Mouse (Mus musculus): Measurements from ENCODE around the gene Olfr69. TPM values are rescaled to one million over a fixed set of nuclear protein-coding genes. Genes with fewer than 3 reads are reported as not detected.

The Olfr69 gene
- polyA plus RNA-seq (2014; fragmentation: Illumina TruSeq; extraction: RNeasy Lipid Tissue Mini Kit (QIAGEN cat#74804); ENCODE audit: low read depth, low replicate concordance) = not detected

GRCm38 (mm10) chr7:103771494-103771893 is at the start of gene Olfr69:
Olfr69 (minus strand) TSS chr7:103771594.

DNA sequence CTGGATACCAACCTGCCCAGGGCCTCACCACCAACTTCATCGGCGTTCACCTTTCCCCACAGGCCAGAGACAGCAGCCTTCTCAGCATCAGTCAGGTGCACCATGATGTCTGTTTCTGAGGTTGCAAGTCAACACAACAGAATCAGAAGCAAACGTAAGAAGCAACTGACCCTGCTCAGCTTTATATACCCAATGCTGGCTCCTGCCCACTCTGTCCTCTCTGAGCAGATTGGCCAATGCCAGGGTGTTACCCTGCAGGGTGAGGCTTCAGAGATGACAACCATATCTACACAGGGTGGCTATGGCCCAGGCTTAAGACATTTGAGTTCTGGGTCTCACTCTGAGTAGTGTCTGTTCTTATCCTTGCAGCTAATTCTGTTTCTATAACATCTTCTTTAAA is 42.4 kb upstream of the Olfr69 start, which contains the start of gene Hbb-bt:
Hbb-bt (minus strand) TSS at position 231 of the 400 bp plus-strand sequence.

DNA sequence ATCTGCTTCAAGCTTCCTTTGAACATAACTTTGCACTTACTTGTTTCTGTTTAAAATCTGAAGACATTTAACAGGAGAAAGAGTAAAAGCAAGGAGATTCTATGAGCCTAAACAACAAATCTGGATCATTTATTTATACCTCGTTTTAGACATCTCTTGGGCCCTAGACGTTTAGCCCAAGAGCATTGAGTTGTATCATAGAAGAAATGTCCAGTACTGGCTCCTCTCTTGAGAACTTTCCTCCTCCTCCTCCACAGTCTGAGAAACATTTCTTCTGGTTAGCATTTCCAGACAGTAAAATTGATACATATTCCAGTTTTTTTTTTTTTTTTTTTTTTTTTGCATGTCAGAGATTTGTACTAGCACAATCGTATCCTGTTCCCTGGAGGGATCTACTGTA is 20.3 kb upstream of the Olfr69 start, which contains the start of gene Olfr67:
Olfr67 (minus strand) TSS at position 101 of the 400 bp plus-strand sequence.

DNA sequence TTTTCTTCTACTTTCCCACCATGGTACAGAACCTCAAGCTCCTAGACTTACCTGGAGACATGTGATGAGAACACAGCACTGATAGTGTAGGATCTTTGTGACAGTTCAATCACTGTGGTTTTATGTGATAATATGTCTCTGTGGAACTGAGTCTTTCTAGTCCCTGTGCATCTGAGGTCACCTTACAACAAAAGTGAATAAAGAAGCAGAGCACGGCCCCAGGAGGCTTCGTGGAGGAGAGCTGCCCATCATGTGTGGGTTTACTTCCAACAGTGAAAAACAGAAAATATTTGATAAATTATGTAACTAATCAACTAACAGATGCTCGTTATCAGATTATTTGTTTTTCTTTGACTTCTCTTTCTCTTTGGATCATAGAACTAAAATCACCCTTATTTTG is 8.2 kb upstream of the Olfr69 start, which contains the start of gene Olfr68:
Olfr68 (minus strand) TSS at position 101 of the 400 bp plus-strand sequence.

DNA sequence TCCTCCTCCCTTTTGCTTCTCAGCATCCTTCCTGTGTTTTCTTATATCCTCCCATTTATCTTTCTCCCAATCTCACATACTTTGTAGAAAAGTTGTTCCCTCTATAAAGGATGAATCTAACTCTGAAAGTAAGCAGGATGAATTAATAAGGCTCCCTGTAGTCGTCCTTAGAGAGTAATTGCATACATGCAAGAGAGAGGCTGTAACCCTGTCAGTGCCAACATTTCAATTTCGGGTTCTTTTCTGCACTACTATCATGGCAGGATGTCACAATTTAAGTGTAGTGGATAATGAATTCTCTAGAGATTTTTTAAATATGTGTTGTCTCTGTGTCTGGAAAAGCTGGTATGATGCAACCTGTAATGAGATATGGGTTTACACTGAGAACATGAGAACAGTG is 14.2 kb downstream of the Olfr69 start, which contains the start of gene Olfr630:
Olfr630 (minus strand) TSS at position 101 of the 400 bp plus-strand sequence.

DNA sequence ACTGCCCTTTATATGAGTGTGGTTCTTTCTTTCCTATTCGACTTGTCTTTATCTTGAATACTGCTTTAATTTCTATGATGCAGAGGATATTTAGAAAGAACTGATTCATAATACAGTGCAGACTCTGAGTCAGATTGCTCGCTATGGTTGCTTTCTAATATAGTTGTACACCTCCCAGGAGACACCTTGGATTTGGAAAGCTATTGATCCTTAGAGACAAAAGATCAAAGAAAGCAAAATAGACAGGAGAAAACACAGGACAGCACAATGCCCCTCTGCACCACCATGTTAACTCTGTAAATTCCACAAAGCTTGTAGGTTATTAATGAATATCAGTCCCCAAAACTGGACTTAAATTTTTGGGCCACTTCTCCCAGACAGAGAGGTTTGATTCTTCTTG is 26.6 kb downstream of the Olfr69 start, which contains the start of gene Olfr629:
Olfr629 (minus strand) TSS at position 101 of the 400 bp plus-strand sequence.

DNA sequence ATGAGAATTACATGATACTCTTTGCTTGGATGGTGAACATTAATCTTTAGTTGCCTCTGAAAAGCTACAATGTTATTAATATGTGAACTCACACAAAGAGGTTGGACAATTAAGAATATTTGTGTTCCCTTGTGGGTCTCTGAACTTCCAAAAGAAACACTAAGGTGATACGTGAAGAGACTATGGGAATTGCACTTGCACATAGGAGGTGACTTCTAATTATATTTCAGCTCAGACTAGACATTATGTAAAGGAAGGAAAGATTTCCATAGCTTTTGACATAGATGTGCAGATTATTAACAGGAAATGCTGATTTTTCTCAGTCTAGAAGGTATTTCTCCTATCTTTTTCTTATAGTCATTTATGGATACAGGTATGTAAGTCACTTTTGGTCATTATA is 41.3 kb downstream of the Olfr69 start, which contains the start of gene Olfr628:
Olfr628 (plus strand) TSS at position 301 of the 400 bp plus-strand sequence.

Other genes with a start within 250 kb of the Olfr69 start
- gene Olfr612, start 228.9 kb downstream of the Olfr69 start, polyA plus RNA-seq (2014; fragmentation: Illumina TruSeq; extraction: RNeasy Lipid Tissue Mini Kit (QIAGEN cat#74804); ENCODE audit: low read depth, low replicate concordance) = not detected
- not detected for gene Olfr613, start 223.5 kb downstream of the Olfr69 start, polyA plus RNA-seq (2014; fragmentation: Illumina TruSeq; extraction: RNeasy Lipid Tissue Mini Kit (QIAGEN cat#74804); ENCODE audit: low read depth, low replicate concordance)
- not detected for gene Olfr615, start 215.5 kb downstream of the Olfr69 start, polyA plus RNA-seq (2014; fragmentation: Illumina TruSeq; extraction: RNeasy Lipid Tissue Mini Kit (QIAGEN cat#74804); ENCODE audit: low read depth, low replicate concordance)
- not detected for gene Olfr616, start 202.5 kb downstream of the Olfr69 start, polyA plus RNA-seq (2014; fragmentation: Illumina TruSeq; extraction: RNeasy Lipid Tissue Mini Kit (QIAGEN cat#74804); ENCODE audit: low read depth, low replicate concordance)
- not detected for gene Olfr617, start 198.5 kb downstream of the Olfr69 start, polyA plus RNA-seq (2014; fragmentation: Illumina TruSeq; extraction: RNeasy Lipid Tissue Mini Kit (QIAGEN cat#74804); ENCODE audit: low read depth, low replicate concordance)
- gene Olfr618, start 181.5 kb downstream of the Olfr69 start, polyA plus RNA-seq (2014; fragmentation: Illumina TruSeq; extraction: RNeasy Lipid Tissue Mini Kit (QIAGEN cat#74804); ENCODE audit: low read depth, low replicate concordance) = not detected
- gene Olfr619, start 171.0 kb downstream of the Olfr69 start, polyA plus RNA-seq (2014; fragmentation: Illumina TruSeq; extraction: RNeasy Lipid Tissue Mini Kit (QIAGEN cat#74804); ENCODE audit: low read depth, low replicate concordance) = not detected
- gene Olfr620, start 159.1 kb downstream of the Olfr69 start, polyA plus RNA-seq (2014; fragmentation: Illumina TruSeq; extraction: RNeasy Lipid Tissue Mini Kit (QIAGEN cat#74804); ENCODE audit: low read depth, low replicate concordance) = not detected
- gene Olfr622, start 128.9 kb downstream of the Olfr69 start, polyA plus RNA-seq (2014; fragmentation: Illumina TruSeq; extraction: RNeasy Lipid Tissue Mini Kit (QIAGEN cat#74804); ENCODE audit: low read depth, low replicate concordance) = not detected
- gene Olfr623, start 107.9 kb downstream of the Olfr69 start, polyA plus RNA-seq (2014; fragmentation: Illumina TruSeq; extraction: RNeasy Lipid Tissue Mini Kit (QIAGEN cat#74804); ENCODE audit: low read depth, low replicate concordance) = not detected
- 0.44 TPM for gene Olfr624, start 100.4 kb downstream of the Olfr69 start, polyA plus RNA-seq (2014; fragmentation: Illumina TruSeq; extraction: RNeasy Lipid Tissue Mini Kit (QIAGEN cat#74804); ENCODE audit: low read depth, low replicate concordance)
- not detected for gene Olfr625-ps1, start 88.9 kb downstream of the Olfr69 start, polyA plus RNA-seq (2014; fragmentation: Illumina TruSeq; extraction: RNeasy Lipid Tissue Mini Kit (QIAGEN cat#74804); ENCODE audit: low read depth, low replicate concordance)
- gene Olfr243, start 56.9 kb downstream of the Olfr69 start, polyA plus RNA-seq (2014; fragmentation: Illumina TruSeq; extraction: RNeasy Lipid Tissue Mini Kit (QIAGEN cat#74804); ENCODE audit: low read depth, low replicate concordance) = not detected
- gene Olfr628, start 41.2 kb downstream of the Olfr69 start, polyA plus RNA-seq (2014; fragmentation: Illumina TruSeq; extraction: RNeasy Lipid Tissue Mini Kit (QIAGEN cat#74804); ENCODE audit: low read depth, low replicate concordance) = not detected
- not detected for gene Olfr629, start 26.7 kb downstream of the Olfr69 start, polyA plus RNA-seq (2014; fragmentation: Illumina TruSeq; extraction: RNeasy Lipid Tissue Mini Kit (QIAGEN cat#74804); ENCODE audit: low read depth, low replicate concordance)
- gene Olfr630, start 14.3 kb downstream of the Olfr69 start, polyA plus RNA-seq (2014; fragmentation: Illumina TruSeq; extraction: RNeasy Lipid Tissue Mini Kit (QIAGEN cat#74804); ENCODE audit: low read depth, low replicate concordance) = not detected
- not detected for gene Olfr68, start 8.1 kb upstream of the Olfr69 start, polyA plus RNA-seq (2014; fragmentation: Illumina TruSeq; extraction: RNeasy Lipid Tissue Mini Kit (QIAGEN cat#74804); ENCODE audit: low read depth, low replicate concordance)
- not detected for gene Olfr67, start 20.2 kb upstream of the Olfr69 start, polyA plus RNA-seq (2014; fragmentation: Illumina TruSeq; extraction: RNeasy Lipid Tissue Mini Kit (QIAGEN cat#74804); ENCODE audit: low read depth, low replicate concordance)
- 7.4 TPM for gene Hbb-bt, start 42.4 kb upstream of the Olfr69 start, polyA plus RNA-seq (2014; fragmentation: Illumina TruSeq; extraction: RNeasy Lipid Tissue Mini Kit (QIAGEN cat#74804); ENCODE audit: low read depth, low replicate concordance)
- gene Hbb-bs, start 56.5 kb upstream of the Olfr69 start, polyA plus RNA-seq (2014; fragmentation: Illumina TruSeq; extraction: RNeasy Lipid Tissue Mini Kit (QIAGEN cat#74804); ENCODE audit: low read depth, low replicate concordance) = 99.3 TPM
- gene Hbb-bh2, start 68.9 kb upstream of the Olfr69 start, polyA plus RNA-seq (2014; fragmentation: Illumina TruSeq; extraction: RNeasy Lipid Tissue Mini Kit (QIAGEN cat#74804); ENCODE audit: low read depth, low replicate concordance) = not detected
- not detected for gene Hbb-bh1, start 71.6 kb upstream of the Olfr69 start, polyA plus RNA-seq (2014; fragmentation: Illumina TruSeq; extraction: RNeasy Lipid Tissue Mini Kit (QIAGEN cat#74804); ENCODE audit: low read depth, low replicate concordance)
- gene Hbb-y, start 81.6 kb upstream of the Olfr69 start, polyA plus RNA-seq (2014; fragmentation: Illumina TruSeq; extraction: RNeasy Lipid Tissue Mini Kit (QIAGEN cat#74804); ENCODE audit: low read depth, low replicate concordance) = not detected
- not detected for gene Olfr66, start 114.7 kb upstream of the Olfr69 start, polyA plus RNA-seq (2014; fragmentation: Illumina TruSeq; extraction: RNeasy Lipid Tissue Mini Kit (QIAGEN cat#74804); ENCODE audit: low read depth, low replicate concordance)
- not detected for gene Olfr64, start 122.9 kb upstream of the Olfr69 start, polyA plus RNA-seq (2014; fragmentation: Illumina TruSeq; extraction: RNeasy Lipid Tissue Mini Kit (QIAGEN cat#74804); ENCODE audit: low read depth, low replicate concordance)
- gene Olfr65, start 131.9 kb upstream of the Olfr69 start, polyA plus RNA-seq (2014; fragmentation: Illumina TruSeq; extraction: RNeasy Lipid Tissue Mini Kit (QIAGEN cat#74804); ENCODE audit: low read depth, low replicate concordance) = not detected
- gene Olfr631, start 157.2 kb upstream of the Olfr69 start, polyA plus RNA-seq (2014; fragmentation: Illumina TruSeq; extraction: RNeasy Lipid Tissue Mini Kit (QIAGEN cat#74804); ENCODE audit: low read depth, low replicate concordance) = not detected
- gene Olfr632, start 162.8 kb upstream of the Olfr69 start, polyA plus RNA-seq (2014; fragmentation: Illumina TruSeq; extraction: RNeasy Lipid Tissue Mini Kit (QIAGEN cat#74804); ENCODE audit: low read depth, low replicate concordance) = not detected
- not detected for gene Olfr633, start 172.8 kb upstream of the Olfr69 start, polyA plus RNA-seq (2014; fragmentation: Illumina TruSeq; extraction: RNeasy Lipid Tissue Mini Kit (QIAGEN cat#74804); ENCODE audit: low read depth, low replicate concordance)
- gene Olfr635, start 199.6 kb upstream of the Olfr69 start, polyA plus RNA-seq (2014; fragmentation: Illumina TruSeq; extraction: RNeasy Lipid Tissue Mini Kit (QIAGEN cat#74804); ENCODE audit: low read depth, low replicate concordance) = not detected
- gene Olfr638, start 227.2 kb upstream of the Olfr69 start, polyA plus RNA-seq (2014; fragmentation: Illumina TruSeq; extraction: RNeasy Lipid Tissue Mini Kit (QIAGEN cat#74804); ENCODE audit: low read depth, low replicate concordance) = not detected
- gene Olfr639, start 245.7 kb upstream of the Olfr69 start, polyA plus RNA-seq (2014; fragmentation: Illumina TruSeq; extraction: RNeasy Lipid Tissue Mini Kit (QIAGEN cat#74804); ENCODE audit: low read depth, low replicate concordance) = not detected

Data from kidney, adult 10 weeks (tissue).